Comparison of ENCODE assay signal across 23 mouse cellular contexts in genomic region chr5:117045101-117045500, GRCm38 (mm10).
DNase-seq lines count a peak whose midpoint lies in the region; ATAC-seq and TF ChIP-seq lines count a peak whose summit lies in the region.
"Had no signal": no experiment of that assay in that cellular context is flagged by ENCODE, and none has a peak within 500 bp of the region (broad histone marks: within the 10 kb centered on the region; RNA-seq: fewer than 3 reads in every experiment).

No protein-coding gene starts in this region.

- no peak for TF ChIP-seq CTCF in kidney, adult 2 months (conservative IDR thresholded peaks at IDR 0.05; ENCODE audit: insufficient read depth, insufficient read length, low read depth, low read length)

- H3K4me1 ChIP-seq in kidney, adult 2 months (ENCODE audit: control insufficient read depth, insufficient read depth, low read length), result no peaks in the 10 kb centered on the region
- H3K4me1 ChIP-seq in kidney, embryonic 16.5 days (ENCODE audit: insufficient read depth, low read length), result no peaks in the 10 kb centered on the region
- no peaks in the 10 kb centered on the region for H3K4me1 ChIP-seq in limb, embryonic 10.5 days
- H3K4me1 ChIP-seq in heart, embryonic 10.5 days, result no peaks in the 10 kb centered on the region
- H3K4me1 ChIP-seq: forebrain, embryonic 10.5 days; heart, embryonic 13.5 days; midbrain, embryonic 15.5 days had no signal

- H3K36me3 ChIP-seq in kidney, adult 2 months (ENCODE audit: control insufficient read depth, insufficient read depth, low read length), result no peaks in the 10 kb centered on the region
- H3K36me3 ChIP-seq in kidney, embryonic 16.5 days (ENCODE audit: insufficient read depth, low read length), result no peaks in the 10 kb centered on the region
- H3K36me3 ChIP-seq in limb, embryonic 10.5 days, result no peaks in the 10 kb centered on the region
- H3K36me3 ChIP-seq in heart, embryonic 10.5 days, result no peaks in the 10 kb centered on the region
- H3K36me3 ChIP-seq: forebrain, embryonic 10.5 days; heart, embryonic 13.5 days; midbrain, embryonic 15.5 days had no signal

- H3K4me2 ChIP-seq in kidney, embryonic 16.5 days (replicated peaks; ENCODE audit: low read depth, low read length), result no peak overlapping the region
- H3K4me2 ChIP-seq: heart, embryonic 13.5 days; hindbrain, embryonic 14.5 days; liver, embryonic 11.5 days; midbrain, embryonic 15.5 days had no signal

- TF ChIP-seq POLR2A in kidney, adult 2 months (IDR thresholded peaks at IDR 0.05; ENCODE audit: low read depth, low read length), result no peak

- H3K9ac ChIP-seq in kidney, embryonic 16.5 days (replicated peaks; ENCODE audit: low read length), result no peak overlapping the region
- H3K9ac ChIP-seq: forebrain, postnatal 0 days; heart, embryonic 13.5 days; hindbrain, embryonic 14.5 days; midbrain, embryonic 15.5 days had no signal

- H3K27me3 ChIP-seq in kidney, adult 2 months (replicated peaks; ENCODE audit: control insufficient read depth, insufficient read depth, low read length), result no peaks in the 10 kb centered on the region
- H3K27me3 ChIP-seq in kidney, embryonic 16.5 days (ENCODE audit: insufficient read depth, low read length), result no peaks in the 10 kb centered on the region
- H3K27me3 ChIP-seq in limb, embryonic 10.5 days (ENCODE audit: low read depth, poor library complexity, severe bottlenecking), result no peaks in the 10 kb centered on the region
- H3K27me3 ChIP-seq in heart, embryonic 10.5 days (ENCODE audit: insufficient read depth, poor library complexity, severe bottlenecking), result no peaks in the 10 kb centered on the region
- H3K27me3 ChIP-seq: heart, embryonic 13.5 days; midbrain, embryonic 15.5 days had no signal

- no peaks in the 10 kb centered on the region for H3K9me3 ChIP-seq in kidney, embryonic 16.5 days (ENCODE audit: low read length)
- H3K9me3 ChIP-seq in limb, embryonic 10.5 days (replicated peaks), result no peaks in the 10 kb centered on the region
- H3K9me3 ChIP-seq in heart, embryonic 10.5 days, result no peaks in the 10 kb centered on the region
- H3K9me3 ChIP-seq: forebrain, embryonic 10.5 days; heart, embryonic 13.5 days; midbrain, embryonic 15.5 days had no signal

- 58% methylated on average over 10 of the region's 10 CpGs for WGBS in kidney, adult 2 months
- WGBS in kidney, embryonic 16.5 days, result 59% methylated on average over 10 of the region's 10 CpGs
- 69% methylated on average over 10 of the region's 10 CpGs for WGBS in limb, embryonic 10.5 days
- WGBS in heart, embryonic 10.5 days, result 59% methylated on average over 10 of the region's 10 CpGs

- H3K27ac ChIP-seq in kidney, adult 2 months (ENCODE audit: insufficient read depth, low read depth, low read length), result no peak overlapping the region
- H3K27ac ChIP-seq in kidney, embryonic 16.5 days (ENCODE audit: low read length), result no peak overlapping the region
- no peak overlapping the region for H3K27ac ChIP-seq in limb, embryonic 10.5 days
- H3K27ac ChIP-seq in heart, embryonic 10.5 days, result no peak overlapping the region
- H3K27ac ChIP-seq: forebrain, embryonic 10.5 days; heart, embryonic 13.5 days; hindbrain, embryonic 14.5 days; kidney, postnatal 0 days; layer of hippocampus, adult 2 months; midbrain, embryonic 15.5 days had no signal

- peak; percentile 4 for DNase-seq in kidney, adult 2 months
- DNase-seq in NIH3T3 (ENCODE audit: low read depth), result peak; percentile 35
- DNase-seq in cerebellum, adult 18-20 months, result peak; percentile 58 to 66
- DNase-seq in cerebellum, postnatal 25 days, result peak; percentile 79 to 84
- DNase-seq in limb, embryonic 10.5 days (ENCODE audit: low spot score), result no peak
- DNase-seq in heart, embryonic 10.5 days (ENCODE audit: low spot score), result no peak
- DNase-seq in embryo, embryonic 10 days (ENCODE audit: low spot score), result no peak
- DNase-seq: forebrain, postnatal 0 days; layer of hippocampus, postnatal 36 days; lung, adult 18-20 months; lung, postnatal 14 days; right cerebral cortex, postnatal 14 days; spleen, adult 18-20 months had no signal

- ATAC-seq in kidney, embryonic 16.5 days (ENCODE audit: low FRiP score, low TSS enrichment), result no peak
- ATAC-seq: forebrain, postnatal 0 days; intestine, embryonic 16.5 days; midbrain, embryonic 15.5 days had no signal

- no peak overlapping the region for H3K4me3 ChIP-seq in kidney, adult 2 months (ENCODE audit: insufficient read depth, low read depth, low read length)
- no peak overlapping the region for H3K4me3 ChIP-seq in kidney, embryonic 16.5 days (ENCODE audit: low read length)
- no peak overlapping the region for H3K4me3 ChIP-seq in limb, embryonic 10.5 days
- H3K4me3 ChIP-seq in heart, embryonic 10.5 days, result no peak overlapping the region
- H3K4me3 ChIP-seq: forebrain, embryonic 10.5 days; heart, embryonic 13.5 days; layer of hippocampus, adult 2 months; midbrain, embryonic 15.5 days; myocyte had no signal

Comparison
In these comparisons a context has a peak if more than half of its experiments do, and no peak if none do; other contexts are left out.
1. DNase-seq: peak in kidney, adult 2 months (single experiment), NIH3T3 (single experiment), cerebellum, adult 18-20 months (2 of 2) and cerebellum, postnatal 25 days (2 of 2); none in limb, embryonic 10.5 days (single experiment), heart, embryonic 10.5 days (single experiment) and embryo, embryonic 10 days (single experiment).